Mouse (Mus musculus): ENCODE measurements at regions not wholly inside any gene's neighbourhood (a gene's known extent, or its start where the extent isn't known, plus 50 kb on each side); places are given as distances from the start of the nearest gene placed in this dataset.

GRCm38 (mm10) chr5:133940030-133940429 is 159.5 kb upstream of the Castor2 start:
- no peaks in the 10 kb centered on the region for H3K4me1 ChIP-seq (replicated peaks; ENCODE audit: control insufficient read depth, insufficient read depth, low read length)
- H3K9ac ChIP-seq (ENCODE audit: low read depth, low read length): no peak overlapping the region
- no peaks in the 10 kb centered on the region for H3K9me3 ChIP-seq (ENCODE audit: control insufficient read depth)
- no peak for ATAC-seq
- H3K4me3 ChIP-seq (ENCODE audit: low read depth, low read length): no peak overlapping the region
- H3K4me2 ChIP-seq (replicated peaks; ENCODE audit: low read depth): no peak overlapping the region
- no peak for TF ChIP-seq CTCF (IDR thresholded peaks at IDR 0.05; ENCODE audit: low read depth)
- no peak overlapping the region for H3K27ac ChIP-seq (ENCODE audit: low read depth, low read length)
- 76% methylated on average over 2 of the region's 2 CpGs for WGBS
- H3K27me3 ChIP-seq (replicated peaks; ENCODE audit: control insufficient read depth, insufficient read depth, low read length): no peaks in the 10 kb centered on the region
- no peaks in the 10 kb centered on the region for H3K36me3 ChIP-seq (ENCODE audit: control insufficient read depth, insufficient read depth)

- whole genome bisulfite sequencing: 79% methylated on average over 9 of the region's 9 CpGs
- Histone ChIP-seq H3K9me3 (ENCODE audit: control insufficient read depth) (no peaks in the 10 kb centered on the region), H3K4me1 (replicated peaks; ENCODE audit: control insufficient read depth, insufficient read depth, low read length) (no peaks in the 10 kb centered on the region), H3K36me3 (ENCODE audit: control insufficient read depth, insufficient read depth) (no peaks in the 10 kb centered on the region), H3K4me2 (replicated peaks; ENCODE audit: low read depth) (no peak overlapping the region), H3K27me3 (replicated peaks; ENCODE audit: control insufficient read depth, insufficient read depth, low read length) (no peaks in the 10 kb centered on the region), H3K9ac (ENCODE audit: low read depth, low read length) (no peak overlapping the region), H3K4me3 (ENCODE audit: low read depth, low read length) (no peak overlapping the region), H3K27ac (ENCODE audit: low read depth, low read length) (no peak overlapping the region)
- TF ChIP-seq CTCF (IDR thresholded peaks at IDR 0.05; ENCODE audit: low read depth): no peak
- ATAC-seq: no peak
Measured at GRCm38 (mm10) chr5:133937967-133938918, 161.3 kb upstream of the Castor2 start.

- no peak overlapping the region for H3K4me2 ChIP-seq (replicated peaks; ENCODE audit: low read depth)
- H3K4me1 ChIP-seq (replicated peaks; ENCODE audit: control insufficient read depth, insufficient read depth, low read length): no peaks in the 10 kb centered on the region
- H3K27ac ChIP-seq (ENCODE audit: low read depth, low read length): no peak overlapping the region
- H3K27me3 ChIP-seq (replicated peaks; ENCODE audit: control insufficient read depth, insufficient read depth, low read length): no peaks in the 10 kb centered on the region
- no peak overlapping the region for H3K4me3 ChIP-seq (ENCODE audit: low read depth, low read length)
- no peaks in the 10 kb centered on the region for H3K9me3 ChIP-seq (ENCODE audit: control insufficient read depth)
- WGBS: 74% methylated on average over 6 of the region's 6 CpGs
- ATAC-seq: no peak
- H3K36me3 ChIP-seq (ENCODE audit: control insufficient read depth, insufficient read depth): no peaks in the 10 kb centered on the region
- no peak overlapping the region for H3K9ac ChIP-seq (ENCODE audit: low read depth, low read length)
- no peak for TF ChIP-seq CTCF (IDR thresholded peaks at IDR 0.05; ENCODE audit: low read depth)
Measured at GRCm38 (mm10) chr5:133935451-133935850, 164.1 kb upstream of the Castor2 start.

- H3K9ac ChIP-seq (ENCODE audit: low read depth, low read length): no peak overlapping the region
- H3K27ac ChIP-seq (ENCODE audit: low read depth, low read length): no peak overlapping the region
- no peaks in the 10 kb centered on the region for H3K4me1 ChIP-seq (replicated peaks; ENCODE audit: control insufficient read depth, insufficient read depth, low read length)
- no peaks in the 10 kb centered on the region for H3K9me3 ChIP-seq (ENCODE audit: control insufficient read depth)
- no peak for TF ChIP-seq CTCF (IDR thresholded peaks at IDR 0.05; ENCODE audit: low read depth)
- no peak for ATAC-seq
- H3K4me3 ChIP-seq (ENCODE audit: low read depth, low read length): no peak overlapping the region
- no peaks in the 10 kb centered on the region for H3K36me3 ChIP-seq (ENCODE audit: control insufficient read depth, insufficient read depth)
- H3K4me2 ChIP-seq (replicated peaks; ENCODE audit: low read depth): no peak overlapping the region
- 55% methylated on average over 6 of the region's 6 CpGs for WGBS
- H3K27me3 ChIP-seq (replicated peaks; ENCODE audit: control insufficient read depth, insufficient read depth, low read length): no peaks in the 10 kb centered on the region
Measured at GRCm38 (mm10) chr5:133935006-133935405, 164.5 kb upstream of the Castor2 start.

GRCm38 (mm10) chr5:133930101-133930500 is 169.4 kb upstream of the Castor2 start:
- Histone ChIP-seq H3K4me1 (replicated peaks; ENCODE audit: control insufficient read depth, insufficient read depth, low read length) (no peaks in the 10 kb centered on the region), H3K9ac (ENCODE audit: low read depth, low read length) (no peak overlapping the region), H3K27me3 (replicated peaks; ENCODE audit: control insufficient read depth, insufficient read depth, low read length) (no peaks in the 10 kb centered on the region), H3K4me3 (ENCODE audit: low read depth, low read length) (no peak overlapping the region), H3K9me3 (ENCODE audit: control insufficient read depth) (no peaks in the 10 kb centered on the region), H3K4me2 (replicated peaks; ENCODE audit: low read depth) (no peak overlapping the region), H3K27ac (ENCODE audit: low read depth, low read length) (no peak overlapping the region), H3K36me3 (ENCODE audit: control insufficient read depth, insufficient read depth) (no peaks in the 10 kb centered on the region)
- 86% methylated on average over 5 of the region's 5 CpGs for WGBS
- no peak for TF ChIP-seq CTCF (IDR thresholded peaks at IDR 0.05; ENCODE audit: low read depth)
- ATAC-seq: no peak

- no peak overlapping the region for H3K27ac ChIP-seq (ENCODE audit: low read depth, low read length)
- H3K9me3 ChIP-seq (ENCODE audit: control insufficient read depth): no peaks in the 10 kb centered on the region
- no peak for ATAC-seq
- H3K36me3 ChIP-seq (ENCODE audit: control insufficient read depth, insufficient read depth): no peaks in the 10 kb centered on the region
- no peak overlapping the region for H3K4me2 ChIP-seq (replicated peaks; ENCODE audit: low read depth)
- no peaks in the 10 kb centered on the region for H3K27me3 ChIP-seq (replicated peaks; ENCODE audit: control insufficient read depth, insufficient read depth, low read length)
- TF ChIP-seq CTCF (IDR thresholded peaks at IDR 0.05; ENCODE audit: low read depth): no peak
- no peak overlapping the region for H3K4me3 ChIP-seq (ENCODE audit: low read depth, low read length)
- H3K4me1 ChIP-seq (replicated peaks; ENCODE audit: control insufficient read depth, insufficient read depth, low read length): no peaks in the 10 kb centered on the region
- H3K9ac ChIP-seq (ENCODE audit: low read depth, low read length): no peak overlapping the region
- 77% methylated on average over 5 of the region's 5 CpGs for WGBS
Measured at GRCm38 (mm10) chr5:133927054-133927453, 172.5 kb upstream of the Castor2 start.
